Mouse (Mus musculus): ENCODE data around the gene Spata7. TPM values are rescaled to one million over a fixed set of nuclear protein-coding genes. Genes with fewer than 3 reads are reported as not detected.
"Not testable (repeated sequence)": the region's sequence is repeated elsewhere in the genome, so short reads cannot be mapped to it uniquely, and the experiment has no call there.

Spata7 gene
- polyA plus RNA-seq, 1 experiment = 4.1 TPM

DNA sequence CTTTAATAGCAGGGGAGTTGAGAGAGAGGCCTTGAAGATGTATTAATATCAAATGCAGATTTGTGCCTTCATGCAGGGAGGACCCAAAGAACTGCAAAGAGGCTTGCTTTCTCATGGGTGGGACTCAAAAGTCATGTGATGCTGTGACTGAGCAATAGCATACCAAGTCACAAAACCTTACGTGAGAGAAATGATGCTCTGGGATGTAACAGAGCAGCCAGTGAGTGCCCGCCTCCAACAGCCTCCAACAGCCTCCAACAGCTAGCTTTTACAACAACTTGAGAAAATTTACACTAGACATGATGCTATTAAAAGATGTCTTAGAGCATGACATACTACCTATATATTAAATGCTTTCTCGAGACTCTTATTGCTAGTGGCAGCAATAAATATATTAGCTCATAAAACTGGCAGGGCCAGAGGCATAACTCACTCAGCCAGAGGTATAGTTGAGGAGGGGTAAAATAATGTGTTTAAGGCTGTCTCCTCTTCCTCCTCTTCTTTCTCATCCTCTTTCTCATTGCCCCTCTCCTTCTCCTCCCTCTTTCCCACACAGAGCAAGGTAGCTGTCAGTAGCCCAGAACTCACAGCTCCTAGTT is 12.9 kb upstream of the Spata7 start:
- no peak overlapping the region for H3K4me3 ChIP-seq (replicated peaks; ENCODE audit: extremely low read depth, low read depth, low read length)
- no peak for TF ChIP-seq POLR2A (IDR thresholded peaks at IDR 0.05; ENCODE audit: borderline replicate concordance, extremely low read depth, low read depth, low read length)
- TF ChIP-seq CTCF (IDR thresholded peaks at IDR 0.05; ENCODE audit: insufficient read depth, low read length) = no peak
- 72% methylated on average over 3 of the region's 3 CpGs for WGBS
- H3K4me1 ChIP-seq (ENCODE audit: control insufficient read depth, insufficient read depth, low read length) = no peaks in the 10 kb centered on the region
- no peak for DNase-seq

DNA sequence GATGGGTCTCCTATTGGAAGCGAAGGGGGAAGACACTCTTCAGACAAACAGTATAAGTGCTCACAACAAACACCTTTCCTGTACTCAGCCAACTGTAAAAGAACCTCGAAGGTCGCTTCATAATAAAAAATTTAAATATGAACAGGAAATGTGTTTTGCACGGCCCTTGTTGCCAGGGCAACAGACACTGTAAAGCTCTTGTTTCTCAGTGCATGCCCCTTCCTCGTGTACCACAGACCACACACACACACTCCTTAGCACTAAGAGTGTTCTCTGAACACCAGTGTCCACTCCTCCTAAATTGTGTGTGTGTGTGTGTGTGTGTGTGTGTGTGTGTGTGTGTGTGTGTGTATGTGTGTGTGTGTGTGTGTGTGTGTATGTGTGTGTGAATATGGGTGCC is 12.2 kb upstream of the Spata7 start:
- TF ChIP-seq CTCF (IDR thresholded peaks at IDR 0.05; ENCODE audit: insufficient read depth, low read length) = no peak
- TF ChIP-seq POLR2A (IDR thresholded peaks at IDR 0.05; ENCODE audit: borderline replicate concordance, extremely low read depth, low read depth, low read length) = no peak

DNA sequence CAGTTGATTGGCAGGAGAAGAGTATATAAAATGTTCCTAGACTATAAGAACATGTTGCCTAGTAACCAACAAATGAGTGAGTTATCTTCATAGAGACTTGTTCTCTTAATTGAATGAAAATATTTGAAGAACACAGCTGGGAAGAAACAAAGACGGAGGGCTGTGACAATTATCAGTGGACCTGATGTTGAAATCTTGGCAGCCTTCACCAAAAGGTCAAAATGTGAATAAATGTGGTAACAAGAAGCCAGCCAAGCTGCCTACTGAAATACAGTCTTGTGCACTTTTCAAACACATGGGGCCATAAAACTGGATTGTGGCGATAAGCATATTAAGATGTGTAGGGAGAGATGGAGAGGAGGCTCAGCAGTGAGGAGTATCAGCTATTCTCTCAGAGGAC is 8.5 kb upstream of the Spata7 start:
- Histone ChIP-seq H3K4me3 (replicated peaks; ENCODE audit: extremely low read depth, low read depth, low read length) (no peak overlapping the region), H3K4me1 (ENCODE audit: control insufficient read depth, insufficient read depth, low read length) (no peaks in the 10 kb centered on the region)
- TF ChIP-seq POLR2A (IDR thresholded peaks at IDR 0.05; ENCODE audit: borderline replicate concordance, extremely low read depth, low read depth, low read length) (no peak), CTCF (IDR thresholded peaks at IDR 0.05; ENCODE audit: insufficient read depth, low read length) (no peak)
- 54% methylated on average over 2 of the region's 2 CpGs for WGBS
- no peak for DNase-seq

More for the DNA sequence above, 12.2 kb upstream of the Spata7 start:
- H3K4me1 ChIP-seq (ENCODE audit: control insufficient read depth, insufficient read depth, low read length) = no peaks in the 10 kb centered on the region
- no peak overlapping the region for H3K4me3 ChIP-seq (replicated peaks; ENCODE audit: extremely low read depth, low read depth, low read length)
- no peak for DNase-seq
- 26% methylated on average over 5 of the region's 5 CpGs for WGBS

DNA sequence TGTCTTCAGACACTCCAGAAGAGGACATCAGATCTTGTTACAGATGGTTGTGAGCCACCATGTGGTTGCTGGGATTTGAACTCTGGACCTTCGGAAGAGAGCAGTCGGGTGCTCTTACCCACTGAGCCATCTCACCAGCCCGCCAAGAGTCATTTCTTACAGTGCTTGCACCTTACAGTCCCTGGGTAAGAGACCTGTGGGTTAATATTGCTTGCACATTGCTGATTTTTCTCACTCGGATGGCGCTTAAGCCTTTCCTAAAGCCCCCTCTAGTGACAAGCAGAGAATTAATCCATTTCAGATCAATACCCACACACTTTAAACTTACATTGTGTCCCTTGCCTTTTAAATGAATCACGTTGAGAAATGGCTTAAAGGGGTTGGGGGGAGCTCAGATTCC is 7.0 kb upstream of the Spata7 start:
- not testable (repeated sequence) for DNase-seq; H3K4me3 ChIP-seq (replicated peaks; ENCODE audit: extremely low read depth, low read depth, low read length); H3K4me1 ChIP-seq (ENCODE audit: control insufficient read depth, insufficient read depth, low read length)
- 45% methylated on average over 6 of the region's 6 CpGs for WGBS

DNA sequence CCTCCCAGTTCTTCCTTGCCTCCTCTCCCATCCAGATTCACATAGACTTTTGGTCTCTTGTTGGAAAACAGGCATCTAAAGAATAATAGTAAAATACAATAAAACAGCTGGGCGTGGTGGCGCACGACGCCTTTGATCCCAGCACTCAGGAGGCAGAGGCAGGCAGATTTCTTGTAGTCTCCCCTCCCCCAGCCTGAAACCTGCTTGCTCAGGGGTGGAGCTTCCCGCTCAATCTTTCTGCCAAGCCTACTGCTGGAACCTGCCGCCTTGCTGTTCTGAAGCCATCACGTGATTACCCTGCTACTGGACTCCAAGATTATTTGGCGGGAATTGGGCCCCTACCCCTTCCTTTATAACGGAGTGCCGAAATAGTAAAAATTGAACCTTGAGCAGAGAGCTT is 4.7 kb upstream of the Spata7 start:
- not testable (repeated sequence) for H3K4me1 ChIP-seq (ENCODE audit: control insufficient read depth, insufficient read depth, low read length); H3K4me3 ChIP-seq (replicated peaks; ENCODE audit: extremely low read depth, low read depth, low read length); DNase-seq
- 82% methylated on average over 10 of the region's 10 CpGs for WGBS

DNA sequence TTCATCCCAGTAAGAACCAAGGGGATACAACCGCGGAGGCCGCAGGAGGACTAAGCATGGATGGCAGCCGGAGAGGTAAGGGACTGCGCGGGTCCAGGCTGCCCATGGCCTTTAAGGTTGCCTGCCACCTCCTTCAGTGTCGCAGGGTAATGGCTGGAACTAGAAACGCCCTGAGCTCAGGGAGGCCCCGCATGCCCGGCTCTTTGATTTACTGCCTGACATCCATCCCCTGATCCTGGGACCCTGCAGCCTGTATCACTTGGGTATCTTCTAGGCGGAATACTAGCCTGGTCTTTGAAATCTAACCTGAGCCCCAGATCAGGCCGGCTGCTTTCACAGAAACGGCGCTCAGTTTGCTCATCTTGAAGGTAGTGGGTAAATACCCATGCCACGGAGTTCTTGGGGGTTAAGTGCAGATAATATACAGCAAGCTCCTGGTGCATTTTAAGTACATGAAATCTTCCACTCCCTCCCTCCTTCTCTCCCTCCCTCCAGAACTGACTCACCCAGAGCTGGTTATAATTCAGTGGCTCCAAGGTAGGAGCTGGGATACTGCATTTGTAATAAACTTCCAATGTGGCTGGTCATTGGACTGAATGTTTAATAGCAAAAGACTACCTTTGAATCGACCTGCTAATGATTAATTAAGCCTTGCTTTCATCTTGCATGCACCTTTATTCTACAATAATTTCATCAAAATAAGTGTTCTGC is 458 bp downstream of the Spata7 start:
- H3K4me1 ChIP-seq (ENCODE audit: control insufficient read depth, insufficient read depth, low read length) = no peaks in the 10 kb centered on the region
- no peak for DNase-seq
- peak overlapping the region; percentile 90 for H3K4me3 ChIP-seq (replicated peaks; ENCODE audit: extremely low read depth, low read depth, low read length)
- 2% methylated on average over 16 of the region's 16 CpGs for WGBS
- TF ChIP-seq CTCF (IDR thresholded peaks at IDR 0.05; ENCODE audit: insufficient read depth, low read length) (no peak), POLR2A (IDR thresholded peaks at IDR 0.05; ENCODE audit: borderline replicate concordance, extremely low read depth, low read depth, low read length) (no peak)

DNA sequence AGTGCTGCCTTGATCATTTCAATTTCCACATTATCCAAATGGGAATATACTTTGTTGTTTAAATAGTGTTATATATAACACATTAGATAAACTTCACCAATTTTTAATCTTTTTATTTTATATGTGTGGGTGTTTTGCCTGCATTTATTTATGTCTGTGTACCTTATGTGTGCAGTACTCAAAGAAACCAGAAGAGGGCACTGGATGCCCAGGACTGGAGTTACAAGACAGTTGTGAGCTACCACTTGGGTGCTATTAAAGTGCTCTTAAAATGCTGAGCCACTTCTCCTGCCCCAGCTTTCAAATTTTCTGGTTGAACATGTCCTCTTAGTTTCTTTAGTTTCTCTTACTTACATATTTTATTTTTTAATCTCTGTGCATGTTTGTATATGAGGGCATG is 16.9 kb downstream of the Spata7 start:
- no peak for DNase-seq
- TF ChIP-seq CTCF (IDR thresholded peaks at IDR 0.05; ENCODE audit: insufficient read depth, low read length) = no peak
- TF ChIP-seq POLR2A (IDR thresholded peaks at IDR 0.05; ENCODE audit: borderline replicate concordance, extremely low read depth, low read depth, low read length) = no peak
- Histone ChIP-seq H3K4me3 (replicated peaks; ENCODE audit: extremely low read depth, low read depth, low read length) (no peak overlapping the region), H3K4me1 (ENCODE audit: control insufficient read depth, insufficient read depth, low read length) (no peaks in the 10 kb centered on the region)

DNA sequence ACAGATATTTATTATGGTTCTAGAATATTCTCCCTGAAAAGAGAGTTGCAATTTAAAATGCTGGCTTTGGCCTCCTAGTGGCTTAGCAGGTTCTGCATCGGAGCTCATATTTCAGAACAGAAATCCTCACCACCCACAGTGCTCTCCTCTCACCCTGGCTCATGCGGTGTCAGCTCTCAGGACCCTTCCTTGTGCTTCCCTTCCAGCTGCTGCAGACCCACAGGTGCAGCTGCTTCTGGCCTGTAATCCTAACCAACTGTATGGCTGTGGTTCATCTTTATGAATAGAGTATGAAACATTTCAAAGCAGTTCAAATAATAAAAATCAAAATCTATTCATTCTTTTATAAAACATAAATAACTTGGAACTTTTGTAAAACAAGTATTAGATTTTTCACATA is 28.9 kb downstream of the Spata7 start:
- no peak for DNase-seq
- WGBS = 77% methylated on average over 2 of the region's 2 CpGs
- TF ChIP-seq POLR2A (IDR thresholded peaks at IDR 0.05; ENCODE audit: borderline replicate concordance, extremely low read depth, low read depth, low read length) (no peak), CTCF (IDR thresholded peaks at IDR 0.05; ENCODE audit: insufficient read depth, low read length) (no peak)
- Histone ChIP-seq H3K4me1 (ENCODE audit: control insufficient read depth, insufficient read depth, low read length) (no peaks in the 10 kb centered on the region), H3K4me3 (replicated peaks; ENCODE audit: extremely low read depth, low read depth, low read length) (no peak overlapping the region)

DNA sequence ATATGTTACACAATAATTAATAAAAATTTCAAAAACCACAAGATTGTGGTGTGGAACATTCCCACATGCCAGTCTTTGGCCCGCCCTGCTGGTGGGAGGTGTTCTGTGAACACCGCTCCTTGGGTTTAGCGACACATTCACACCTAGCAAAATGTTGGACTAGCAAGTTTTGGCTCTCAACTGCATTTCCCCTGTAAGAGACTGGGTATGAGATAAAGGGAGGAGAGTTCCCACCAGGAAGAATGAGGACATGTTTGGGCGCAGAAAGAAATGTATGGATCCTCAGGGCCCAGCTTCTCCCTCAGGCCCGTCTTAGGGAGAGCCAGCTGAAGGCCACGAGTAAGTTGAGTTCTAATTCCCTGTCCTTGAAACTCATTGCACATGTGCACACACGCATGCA is 34.7 kb downstream of the Spata7 start:
- WGBS = 94% methylated on average over 7 of the region's 7 CpGs
- DNase-seq = no peak
- H3K4me3 ChIP-seq (replicated peaks; ENCODE audit: extremely low read depth, low read depth, low read length) = no peak overlapping the region
- H3K4me1 ChIP-seq (ENCODE audit: control insufficient read depth, insufficient read depth, low read length) = no peaks in the 10 kb centered on the region
- TF ChIP-seq POLR2A (IDR thresholded peaks at IDR 0.05; ENCODE audit: borderline replicate concordance, extremely low read depth, low read depth, low read length) = no peak
- no peak for TF ChIP-seq CTCF (IDR thresholded peaks at IDR 0.05; ENCODE audit: insufficient read depth, low read length)

DNA sequence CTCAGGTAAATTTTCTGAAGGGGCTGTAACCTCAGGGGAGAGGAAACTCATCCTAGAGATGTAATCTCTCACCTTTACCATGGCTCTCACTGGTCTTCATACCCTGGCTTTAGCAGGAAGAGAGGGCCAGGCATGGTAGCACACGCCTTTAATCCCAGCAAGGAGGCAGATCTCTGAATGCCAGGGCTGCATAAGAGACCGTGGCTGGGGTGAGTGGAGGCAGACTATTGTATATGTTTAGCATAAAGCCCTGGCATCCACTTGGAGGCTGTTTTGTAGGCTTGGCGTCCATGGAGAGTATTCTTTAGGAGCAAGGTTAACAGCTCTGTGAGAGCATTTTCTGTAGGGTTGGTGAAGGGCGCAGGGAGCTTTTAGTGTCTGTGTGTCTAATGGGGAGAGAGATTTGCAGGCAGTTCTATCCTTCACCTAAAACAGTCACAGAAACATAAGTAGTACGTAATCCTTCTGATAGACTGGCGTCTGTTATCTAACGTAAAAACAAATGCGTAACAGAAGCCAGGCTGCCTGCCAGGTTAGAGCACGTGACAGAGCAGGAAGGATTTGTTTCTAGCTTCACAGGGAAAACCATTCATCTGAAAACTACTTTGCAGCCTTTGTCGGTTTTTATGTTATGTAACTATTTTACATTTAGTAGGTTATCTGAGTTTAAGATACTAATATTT is 40.3 kb downstream of the Spata7 start:
- 39% methylated on average over 10 of the region's 10 CpGs for WGBS
- Histone ChIP-seq H3K4me3 (replicated peaks; ENCODE audit: extremely low read depth, low read depth, low read length) (no peak overlapping the region), H3K4me1 (ENCODE audit: control insufficient read depth, insufficient read depth, low read length) (no peaks in the 10 kb centered on the region; the same call in 1 of the 2 replicates)
- peak; percentile 36 for DNase-seq
- TF ChIP-seq CTCF (IDR thresholded peaks at IDR 0.05; ENCODE audit: insufficient read depth, low read length) (no peak), POLR2A (IDR thresholded peaks at IDR 0.05; ENCODE audit: borderline replicate concordance, extremely low read depth, low read depth, low read length) (no peak)
